Mouse (Mus musculus): ENCODE measurements around the gene Tnpo2. TPM values are rescaled to one million over a fixed set of nuclear protein-coding genes. Genes with fewer than 3 reads are reported as not detected.

Tnpo2 gene
- total RNA-seq (2015) (16.2 and 16.7 TPM in 2 replicates), total RNA-seq (2017) (20.4 and 22.0 TPM in 2 replicates)

- peak; percentile 74 for ATAC-seq (replicated peaks; ENCODE audit: poor library complexity)
Measured at GRCm38 (mm10) chr8:85036718-85037365, at the start of gene Tnpo2. Gene Tnpo2 (plus strand): TSS chr8:85036915.

- no peak for ATAC-seq (replicated peaks; ENCODE audit: poor library complexity)
Measured at GRCm38 (mm10) chr8:84987388-84987787, 49.3 kb upstream of the Tnpo2 start.

GRCm38 (mm10) chr8:84987903-84988302, 48.8 kb upstream of the Tnpo2 start:
- ATAC-seq (replicated peaks; ENCODE audit: poor library complexity), result no peak

- ATAC-seq (replicated peaks; ENCODE audit: poor library complexity), result no peak
Measured at GRCm38 (mm10) chr8:84989311-84989731, 47.4 kb upstream of the Tnpo2 start.

- peak; percentile 55 for ATAC-seq (replicated peaks; ENCODE audit: poor library complexity)
Measured at GRCm38 (mm10) chr8:84989810-84990209, 46.9 kb upstream of the Tnpo2 start.

- ATAC-seq (replicated peaks; ENCODE audit: poor library complexity), result peak; percentile 76
Measured at GRCm38 (mm10) chr8:84990349-84990748, 46.4 kb upstream of the Tnpo2 start, which contains the start of gene Hook2. Gene Hook2 (plus strand): TSS chr8:84990603.

GRCm38 (mm10) chr8:84990836-84991235, 45.9 kb upstream of the Tnpo2 start:
- ATAC-seq (replicated peaks; ENCODE audit: poor library complexity), result peak; percentile 15

- ATAC-seq (replicated peaks; ENCODE audit: poor library complexity), result no peak
Measured at GRCm38 (mm10) chr8:84994375-84994774, 42.3 kb upstream of the Tnpo2 start.

- no peak for ATAC-seq (replicated peaks; ENCODE audit: poor library complexity)
Measured at GRCm38 (mm10) chr8:84995680-84996079, 41.0 kb upstream of the Tnpo2 start.

- ATAC-seq (replicated peaks; ENCODE audit: poor library complexity), result no peak
Measured at GRCm38 (mm10) chr8:84996978-84997377, 39.7 kb upstream of the Tnpo2 start.

GRCm38 (mm10) chr8:84997649-84998295, 38.9 kb upstream of the Tnpo2 start:
- ATAC-seq (replicated peaks; ENCODE audit: poor library complexity), result peak; percentile 100

GRCm38 (mm10) chr8:85007686-85008085, 29.0 kb upstream of the Tnpo2 start:
- peak; percentile 80 for ATAC-seq (replicated peaks; ENCODE audit: poor library complexity)

GRCm38 (mm10) chr8:85011242-85011641, 25.5 kb upstream of the Tnpo2 start:
- ATAC-seq (replicated peaks; ENCODE audit: poor library complexity), result peak; percentile 49

GRCm38 (mm10) chr8:85013230-85013840, 23.4 kb upstream of the Tnpo2 start:
- peak; percentile 98 for ATAC-seq (replicated peaks; ENCODE audit: poor library complexity)

GRCm38 (mm10) chr8:85014431-85014830, 22.3 kb upstream of the Tnpo2 start, which contains the start of gene Best2:
Gene Best2 (minus strand): TSS chr8:85014531.
- no peak for ATAC-seq (replicated peaks; ENCODE audit: poor library complexity)

- no peak for ATAC-seq (replicated peaks; ENCODE audit: poor library complexity)
Measured at GRCm38 (mm10) chr8:85016724-85017123, 20.0 kb upstream of the Tnpo2 start.

- ATAC-seq (replicated peaks; ENCODE audit: poor library complexity), result no peak
Measured at GRCm38 (mm10) chr8:85017209-85017608, 19.5 kb upstream of the Tnpo2 start.

- no peak for ATAC-seq (replicated peaks; ENCODE audit: poor library complexity)
Measured at GRCm38 (mm10) chr8:85021514-85022055, 15.1 kb upstream of the Tnpo2 start.

GRCm38 (mm10) chr8:85023846-85024245, 12.9 kb upstream of the Tnpo2 start:
- no peak for ATAC-seq (replicated peaks; ENCODE audit: poor library complexity)

- ATAC-seq (replicated peaks; ENCODE audit: poor library complexity), result peak; percentile 87
Measured at GRCm38 (mm10) chr8:85025098-85025932, 11.4 kb upstream of the Tnpo2 start, which contains the start of gene Asna1. Gene Asna1 (minus strand): TSS chr8:85025281.

All from megakaryocyte progenitor cell, adult 5-6 weeks (primary cell).